Mouse (Mus musculus) embryonic facial prominence, embryonic 12.5 days (tissue): Measurements from ENCODE around the gene Hist1h2an. TPM values are rescaled to one million over a fixed set of nuclear protein-coding genes. Genes with fewer than 3 reads are reported as not detected.
A peak's percentile ranks its signal among the peaks of the same experiment; 100 is the strongest.
"Not testable (repeated sequence)": the region's sequence is repeated elsewhere in the genome, so short reads cannot be mapped to it uniquely, and the experiment has no call there.

Experiments used
- ATAC-seq: fragments of 200-750 bp; cut with Nextera tagmentation; 2 replicates; pipeline ENCODE4 v1.8.0; 2017; ENCODE audit not compliant: insufficient number of reproducible peaks, insufficient read depth, low FRiP score, low TSS enrichment
- H3K27ac ChIP-seq: fragments of 300-500 bp; sonication (generic); 2 replicates; pipeline ENCODE4 v1.5.1; 2016; ENCODE audit warnings: mild to moderate bottlenecking
- H3K27me3 ChIP-seq: fragments of 300-500 bp; sonication (generic); 2 replicates; pipeline ENCODE4 v1.6.1; 2016; ENCODE audit warnings: mild to moderate bottlenecking, moderate library complexity
- H3K36me3 ChIP-seq: fragments of 300-500 bp; sonication (generic); 2 replicates; pipeline ENCODE4 v1.6.1; 2016; ENCODE audit warnings: mild to moderate bottlenecking
- H3K4me1 ChIP-seq: fragments of 300-500 bp; sonication (generic); 2 replicates; pipeline ENCODE4 v1.6.1; 2016
- H3K4me2 ChIP-seq: fragments of 300-500 bp; sonication (generic); replicated peaks from 2 replicates; pipeline ENCODE4 v1.6.1; 2016; ENCODE audit warnings: mild to moderate bottlenecking, moderate library complexity
- H3K4me3 ChIP-seq: fragments of 300-500 bp; sonication (generic); 2 replicates; pipeline ENCODE4 v1.5.1; 2016; ENCODE audit warnings: mild to moderate bottlenecking
- H3K9ac ChIP-seq: fragments of 300-500 bp; sonication (generic); 2 replicates; pipeline ENCODE4 v1.6.1; 2016; ENCODE audit warnings: mild to moderate bottlenecking, moderate library complexity
- H3K9me3 ChIP-seq: fragments of 300-500 bp; sonication (generic); 2 replicates; pipeline ENCODE4 v1.6.1; 2016; ENCODE audit warnings: mild to moderate bottlenecking, moderate library complexity
- WGBS: fragments of 180-500 bp; shearing (Covaris S2); methylation state at CpG from one replicate; pipeline ENCODE4 v1.1.7; 2016; 5-methylcytosine and 5-hydroxymethylcytosine counted together
- polyA plus RNA-seq: library from polyadenylated mRNA; unstranded; fragments of >200 nt; fragmentation: Nextera tagmentation; extraction: Ambion mirVana; gene quantifications from 2 replicates; pipeline ENCODE4 v1.2.1, GENCODE M21; 2016

Gene Hist1h2an
- 13.0 and 18.3 TPM in 2 replicates for polyA plus RNA-seq

- Histone ChIP-seq H3K9ac (peak within 1 kb of the TSS; percentile 45), H3K4me2 (peak within 1 kb of the TSS; percentile 55), H3K27ac (peak within 1 kb of the TSS; percentile 91), H3K4me1 (peaks cover 27% of the 10 kb centered on the region), H3K4me3 (peak within 1 kb of the TSS; percentile 36)
- not testable (repeated sequence) for H3K27me3 ChIP-seq, H3K9me3 ChIP-seq, H3K36me3 ChIP-seq
- peak; percentile 92 for ATAC-seq
- WGBS = under 1% methylated on average over 39 of the region's 63 CpGs
Measured at GRCm38 (mm10) chr13:21786899-21787629, at the start of gene Hist1h2an, which contains the start of gene Hist1h2bp. Gene Hist1h2an, minus strand, starts transcription at chr13:21787218. Gene Hist1h2bp, plus strand, starts transcription at chr13:21787461.

- H3K27me3 ChIP-seq, H3K9me3 ChIP-seq, H3K4me1 ChIP-seq, H3K4me2 ChIP-seq, H3K9ac ChIP-seq, H3K27ac ChIP-seq, H3K4me3 ChIP-seq, H3K36me3 ChIP-seq: not testable (repeated sequence)
- WGBS = no CpG with 5 or more reads among the region's 24 CpGs
- peak; percentile 94 for ATAC-seq
Measured at GRCm38 (mm10) chr13:21833461-21833860, 46.4 kb upstream of the Hist1h2an start, which contains the start of the genes Hist1h2ap and Hist1h2br. Gene Hist1h2ap, minus strand, starts transcription at chr13:21833507. Gene Hist1h2br, plus strand, starts transcription at chr13:21833743.

GRCm38 (mm10) chr13:21831418-21832394 lies 44.7 kb upstream of the Hist1h2an start, which contains the start of gene Hist1h4n:
Gene Hist1h4n, minus strand, starts transcription at chr13:21832196.
- H3K9me3 ChIP-seq, H3K4me1 ChIP-seq, H3K9ac ChIP-seq, H3K27me3 ChIP-seq, H3K36me3 ChIP-seq: not testable (repeated sequence)
- H3K4me2 ChIP-seq = peak within 1 kb of the TSS; percentile 43
- ATAC-seq = peak; percentile 85
- peak within 1 kb of the TSS; percentile 73; the same call in 1 of the 2 replicates for H3K27ac ChIP-seq
- peak within 1 kb of the TSS; percentile 23; the same call in 1 of the 2 replicates for H3K4me3 ChIP-seq
- under 1% methylated on average over 29 of the region's 58 CpGs for WGBS

GRCm38 (mm10) chr13:21830344-21830743 lies 43.3 kb upstream of the Hist1h2an start:
- peak overlapping the region; percentile 60; the same call in 1 of the 2 replicates for H3K27ac ChIP-seq
- WGBS = 85% methylated on average over 10 of the region's 10 CpGs
- no peak for ATAC-seq
- no peaks in the 10 kb centered on the region for H3K27me3 ChIP-seq
- no peak overlapping the region for H3K4me2 ChIP-seq
- no peaks in the 10 kb centered on the region for H3K4me1 ChIP-seq
- no peak overlapping the region for H3K4me3 ChIP-seq
- H3K9me3 ChIP-seq = no peaks in the 10 kb centered on the region
- H3K9ac ChIP-seq = no peak overlapping the region
- no peaks in the 10 kb centered on the region for H3K36me3 ChIP-seq

- ATAC-seq = no peak
- H3K27me3 ChIP-seq = no peaks in the 10 kb centered on the region
- no peak overlapping the region for H3K4me3 ChIP-seq
- WGBS = 81% methylated on average over 3 of the region's 3 CpGs
- H3K9ac ChIP-seq = no peak overlapping the region
- no peak overlapping the region for H3K4me2 ChIP-seq
- H3K27ac ChIP-seq = no peak overlapping the region
- no peaks in the 10 kb centered on the region for H3K9me3 ChIP-seq
- no peaks in the 10 kb centered on the region for H3K36me3 ChIP-seq
- H3K4me1 ChIP-seq = no peaks in the 10 kb centered on the region
Measured at GRCm38 (mm10) chr13:21828511-21828910, 41.5 kb upstream of the Hist1h2an start.

GRCm38 (mm10) chr13:21820082-21820890 lies 33.3 kb upstream of the Hist1h2an start:
- not testable (repeated sequence) for H3K4me2 ChIP-seq, H3K27ac ChIP-seq, H3K9me3 ChIP-seq, ATAC-seq, H3K4me3 ChIP-seq, H3K27me3 ChIP-seq, H3K4me1 ChIP-seq, H3K36me3 ChIP-seq, H3K9ac ChIP-seq
- 79% methylated on average over 7 of the region's 16 CpGs for whole genome bisulfite sequencing

GRCm38 (mm10) chr13:21812092-21812491 lies 25.1 kb upstream of the Hist1h2an start:
- peak overlapping the region; percentile 24; the same call in 1 of the 2 replicates for H3K4me3 ChIP-seq
- not testable (repeated sequence) for H3K4me1 ChIP-seq, H3K27me3 ChIP-seq, H3K36me3 ChIP-seq, H3K9ac ChIP-seq, H3K9me3 ChIP-seq
- 0 out of 2 replicates have a peak, but pooled peaks have one; percentile 25 for ATAC-seq
- H3K27ac ChIP-seq = peak overlapping the region; percentile 70
- WGBS = 0% methylated on average over 14 of the region's 14 CpGs
- H3K4me2 ChIP-seq = peak overlapping the region; percentile 43

GRCm38 (mm10) chr13:21811539-21811938 lies 24.5 kb upstream of the Hist1h2an start, which contains the start of gene Hist1h4m:
Gene Hist1h4m, plus strand, starts transcription at chr13:21811746.
- not testable (repeated sequence) for H3K9ac ChIP-seq, H3K27me3 ChIP-seq, H3K9me3 ChIP-seq, H3K4me1 ChIP-seq, H3K36me3 ChIP-seq
- H3K27ac ChIP-seq = peak within 1 kb of the TSS; percentile 70
- peak within 1 kb of the TSS; percentile 24; the same call in 1 of the 2 replicates for H3K4me3 ChIP-seq
- H3K4me2 ChIP-seq = peak within 1 kb of the TSS; percentile 43
- no CpG with 5 or more reads among the region's 24 CpGs for WGBS
- peak; percentile 61; the same call in 1 of the 2 replicates for ATAC-seq

- H3K27me3 ChIP-seq, H3K27ac ChIP-seq, H3K36me3 ChIP-seq, H3K9ac ChIP-seq, H3K4me3 ChIP-seq, H3K4me1 ChIP-seq, H3K4me2 ChIP-seq, H3K9me3 ChIP-seq: not testable (repeated sequence)
- WGBS = no CpG with 5 or more reads among the region's 8 CpGs
- peak; percentile 29; the same call in 1 of the 2 replicates for ATAC-seq
Measured at GRCm38 (mm10) chr13:21811074-21811473, 24.1 kb upstream of the Hist1h2an start.

GRCm38 (mm10) chr13:21810073-21810472 lies 23.1 kb upstream of the Hist1h2an start, which contains the start of the genes Hist1h2bq and Hist1h2ao:
Gene Hist1h2bq, minus strand, starts transcription at chr13:21810197.
Gene Hist1h2ao, plus strand, starts transcription at chr13:21810465.
- H3K4me1 ChIP-seq, H3K27me3 ChIP-seq, H3K4me3 ChIP-seq, H3K4me2 ChIP-seq, H3K9ac ChIP-seq, H3K9me3 ChIP-seq, H3K27ac ChIP-seq, H3K36me3 ChIP-seq: not testable (repeated sequence)
- ATAC-seq = peak; percentile 96
- WGBS = no CpG with 5 or more reads among the region's 23 CpGs

- H3K4me2 ChIP-seq, H3K36me3 ChIP-seq, H3K9ac ChIP-seq, H3K27me3 ChIP-seq, H3K4me1 ChIP-seq, H3K27ac ChIP-seq, H3K4me3 ChIP-seq, H3K9me3 ChIP-seq: not testable (repeated sequence)
- no CpG with 5 or more reads among the region's 4 CpGs for WGBS
- ATAC-seq = peak; percentile 65; the same call in 1 of the 2 replicates
Measured at GRCm38 (mm10) chr13:21803058-21803457, 16.0 kb upstream of the Hist1h2an start.
